Mouse (Mus musculus) hindbrain, embryonic 13.5 days (tissue): ENCODE results near the gene Tmem100. TPM values are rescaled to one million over a fixed set of nuclear protein-coding genes. Genes with fewer than 3 reads are reported as not detected.
A peak's percentile ranks its signal among the peaks of the same experiment; 100 is the strongest.

Experiments
- ATAC-seq: fragments of 200-750 bp; cut with Nextera tagmentation; 2 replicates; pipeline ENCODE4 v1.8.0; 2017; ENCODE audit warnings: moderate TSS enrichment; ENCODE audit not compliant: low FRiP score
- H3K27ac ChIP-seq: fragments of 300-500 bp; sonication (generic); 2 replicates; pipeline ENCODE4 v1.5.1; 2015; ENCODE audit warnings: inconsistent platforms, mild to moderate bottlenecking, moderate library complexity
- H3K27me3 ChIP-seq: fragments of 300-500 bp; sonication (generic); 2 replicates; pipeline ENCODE4 v1.6.1; 2015; ENCODE audit warnings: mild to moderate bottlenecking, inconsistent platforms
- H3K36me3 ChIP-seq: fragments of 300-500 bp; sonication (generic); 2 replicates; pipeline ENCODE4 v1.6.1; 2015; ENCODE audit warnings: mild to moderate bottlenecking, inconsistent platforms
- H3K4me1 ChIP-seq: fragments of 300-500 bp; sonication (generic); replicated peaks from 2 replicates; pipeline ENCODE4 v1.6.1; 2015; ENCODE audit warnings: inconsistent platforms
- H3K4me2 ChIP-seq: fragments of 300-500 bp; sonication (generic); 2 replicates; pipeline ENCODE4 v1.6.1; 2015; ENCODE audit warnings: inconsistent platforms, mild to moderate bottlenecking, moderate library complexity
- H3K4me3 ChIP-seq: fragments of 300-500 bp; sonication (generic); 2 replicates; pipeline ENCODE4 v1.5.1; 2015; ENCODE audit warnings: mild to moderate bottlenecking, inconsistent platforms
- H3K9ac ChIP-seq: fragments of 300-500 bp; sonication (generic); 2 replicates; pipeline ENCODE4 v1.6.1; 2015; ENCODE audit warnings: mild to moderate bottlenecking, inconsistent platforms
- H3K9me3 ChIP-seq: fragments of 300-500 bp; sonication (generic); 2 replicates; pipeline ENCODE4 v1.6.1; 2016; ENCODE audit warnings: inconsistent platforms
- WGBS: fragments of 180-500 bp; shearing (Covaris S2); methylation state at CpG from one replicate; pipeline ENCODE4 v1.1.7; 2015; 5-methylcytosine and 5-hydroxymethylcytosine counted together
- polyA plus RNA-seq: library from polyadenylated mRNA; unstranded; fragments of >200 nt; fragmentation: Nextera tagmentation; extraction: Ambion mirVana; gene quantifications from 2 replicates; pipeline ENCODE4 v1.2.1, GENCODE M21; 2015

The Tmem100 gene
- polyA plus RNA-seq, 1 experiment from 2014 or later: 13.8 TPM

DNA sequence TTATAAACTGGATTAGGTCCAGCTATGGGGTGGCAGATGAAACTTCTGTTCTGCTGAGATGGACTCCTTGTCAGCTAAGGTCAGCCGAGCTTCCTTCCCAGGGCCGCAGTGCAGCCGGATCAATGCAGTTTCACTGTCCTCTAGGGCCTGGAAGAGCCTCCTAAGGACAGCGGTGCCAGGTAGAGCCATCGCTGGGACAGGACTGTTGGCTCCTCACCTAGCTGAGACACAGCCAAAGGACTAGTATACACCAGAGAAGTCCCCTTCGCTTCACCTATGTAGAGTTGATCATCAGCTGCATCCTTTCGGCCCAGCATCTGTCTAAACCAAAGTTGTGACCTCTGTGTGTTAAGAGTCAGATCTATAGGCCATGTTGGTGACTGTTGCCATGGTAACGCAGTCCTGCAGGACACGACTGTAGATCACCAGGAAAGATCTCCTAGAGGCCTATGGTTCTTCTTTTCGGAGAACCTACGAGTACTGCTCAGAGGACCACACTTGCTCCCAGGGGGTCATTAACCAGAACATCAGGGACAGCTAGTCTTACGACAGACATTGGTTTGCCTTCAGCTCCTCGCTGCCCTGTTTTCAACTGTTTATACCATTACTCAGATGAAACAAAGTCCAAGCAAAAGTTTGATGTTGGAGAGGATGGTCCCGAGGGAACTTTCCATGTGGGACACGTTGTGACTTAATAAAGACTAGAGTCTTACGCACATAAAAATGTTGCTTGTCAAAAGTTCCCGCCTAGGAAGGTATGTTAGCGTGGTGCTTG, 31.0 kb upstream of the Tmem100 start:
- H3K27me3 ChIP-seq: peaks cover 13% of the 10 kb centered on the region; the same call in 1 of the 2 replicates
- no peak for ATAC-seq
- no peaks in the 10 kb centered on the region for H3K9me3 ChIP-seq
- 91% methylated on average over 18 of the region's 18 CpGs for WGBS
- peaks cover 16% of the 10 kb centered on the region for H3K4me1 ChIP-seq
- no peak overlapping the region for H3K9ac ChIP-seq
- H3K4me2 ChIP-seq: no peak overlapping the region
- H3K36me3 ChIP-seq: no peaks in the 10 kb centered on the region
- H3K4me3 ChIP-seq: no peak overlapping the region
- no peak overlapping the region for H3K27ac ChIP-seq

DNA sequence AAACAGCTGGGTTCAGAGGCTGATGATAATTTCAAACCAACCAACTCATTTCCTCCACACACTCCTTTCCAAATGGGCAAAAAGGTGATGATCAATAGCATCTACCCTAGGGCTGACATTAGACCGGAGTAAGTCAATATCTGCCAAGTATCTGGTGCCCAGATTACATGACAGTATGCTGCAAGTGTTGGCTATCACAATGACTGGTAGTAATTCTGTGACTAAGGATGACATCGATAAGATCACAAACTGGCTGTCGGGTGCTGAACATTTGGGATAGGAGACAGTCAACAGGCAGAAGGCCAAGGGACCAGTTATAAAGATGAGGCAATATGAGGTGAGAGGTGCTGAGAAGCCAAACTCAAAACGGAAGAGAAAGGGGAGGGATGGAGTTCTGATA, 29.5 kb upstream of the Tmem100 start:
- peaks cover 13% of the 10 kb centered on the region; the same call in 1 of the 2 replicates for H3K27me3 ChIP-seq
- no peak for ATAC-seq
- H3K36me3 ChIP-seq: no peaks in the 10 kb centered on the region
- no peak overlapping the region for H3K9ac ChIP-seq
- H3K4me3 ChIP-seq: no peak overlapping the region
- peaks cover 11% of the 10 kb centered on the region for H3K4me1 ChIP-seq
- no peaks in the 10 kb centered on the region for H3K9me3 ChIP-seq
- WGBS: 91% methylated on average over 4 of the region's 4 CpGs
- no peak overlapping the region for H3K27ac ChIP-seq
- H3K4me2 ChIP-seq: no peak overlapping the region

DNA sequence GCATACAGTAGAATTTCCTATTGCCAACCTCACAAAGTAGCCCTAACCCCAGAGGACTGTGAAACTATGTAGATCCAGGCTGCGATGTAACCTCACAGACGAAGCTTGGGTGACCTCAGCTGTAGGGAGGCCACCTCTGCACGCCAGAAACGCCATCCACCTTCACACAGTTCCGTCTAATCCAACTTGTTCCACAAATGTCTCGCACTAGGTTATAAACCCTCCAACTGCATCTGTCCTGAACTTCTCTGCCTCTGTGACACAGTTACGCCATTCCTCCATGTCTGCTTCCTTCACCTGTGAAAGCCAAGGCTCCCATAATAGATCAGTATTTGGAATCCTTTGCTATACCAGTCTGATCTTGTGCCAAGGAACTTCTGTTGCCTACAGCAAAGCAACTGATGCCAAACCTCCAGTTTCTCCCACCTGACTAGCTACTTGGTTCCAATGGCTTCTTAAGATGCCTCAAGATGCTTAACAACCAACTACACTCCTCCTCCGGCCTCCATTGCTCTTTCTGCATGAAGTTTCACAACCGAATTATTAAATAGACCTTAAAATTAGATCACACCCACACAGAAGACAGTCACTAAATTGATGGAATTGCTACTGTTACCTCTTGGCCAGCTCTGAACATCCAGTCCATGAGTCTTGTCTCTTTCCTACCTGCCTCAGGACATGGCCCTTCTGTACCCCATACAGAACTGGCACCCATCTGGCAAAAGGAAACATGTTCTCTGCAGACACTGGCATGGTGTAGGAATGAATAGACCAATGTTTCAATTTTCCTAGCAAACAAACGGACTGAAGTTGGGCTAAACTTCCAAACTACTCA, 28.5 kb upstream of the Tmem100 start:
- Histone ChIP-seq H3K4me1 (peaks cover 11% of the 10 kb centered on the region), H3K27me3 (peaks cover 13% of the 10 kb centered on the region; the same call in 1 of the 2 replicates), H3K4me2 (peak overlapping the region; percentile 73; the same call in 1 of the 2 replicates), H3K4me3 (no peak overlapping the region), H3K9me3 (no peaks in the 10 kb centered on the region), H3K9ac (no peak overlapping the region), H3K27ac (no peak overlapping the region), H3K36me3 (no peaks in the 10 kb centered on the region)
- no peak for ATAC-seq
- WGBS: 90% methylated on average over 10 of the region's 10 CpGs

DNA sequence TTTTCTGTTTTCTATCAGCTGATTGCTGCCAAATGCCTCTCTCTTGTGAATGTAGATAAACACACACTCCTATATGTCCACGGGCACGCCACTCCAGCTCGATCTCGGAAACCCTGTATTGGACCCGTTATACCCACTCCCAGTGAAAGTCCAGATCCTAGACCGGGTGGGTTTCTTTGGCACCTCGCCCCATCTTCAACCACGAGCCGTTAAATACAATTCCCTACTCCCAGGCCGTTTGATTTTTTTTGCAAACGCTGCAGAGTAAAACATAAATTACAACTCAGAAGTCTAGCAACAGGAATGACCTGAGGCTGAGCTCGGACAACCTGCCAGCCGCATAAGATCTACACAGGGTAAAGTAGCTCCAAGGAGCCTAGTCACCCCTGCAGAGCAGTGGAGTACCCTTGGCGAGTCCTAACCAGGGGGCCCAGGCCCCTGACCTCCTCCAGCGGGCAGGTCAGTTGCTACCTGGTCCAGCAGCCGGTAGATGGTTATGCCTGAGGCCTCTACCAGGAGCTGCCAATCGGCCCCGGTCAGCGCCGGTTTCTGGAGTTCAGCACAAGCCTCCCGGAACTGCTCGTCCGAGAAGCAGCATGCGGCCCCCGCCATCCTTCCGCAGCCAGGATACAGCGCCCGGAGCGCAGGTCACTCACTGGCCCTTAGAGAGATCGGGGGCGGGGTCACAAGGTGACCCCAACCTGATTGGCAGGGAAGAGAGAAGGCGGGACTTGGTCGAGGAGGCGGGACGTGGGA, 27.7 kb upstream of the Tmem100 start, which contains the start of gene Pctp:
TSS of gene Pctp (minus strand) at position 664 of the 756 bp plus-strand sequence.
- H3K4me1 ChIP-seq: peaks cover 11% of the 10 kb centered on the region
- H3K27ac ChIP-seq: no peak within 1 kb of the TSS
- no peaks in the 10 kb centered on the region for H3K36me3 ChIP-seq
- H3K4me3 ChIP-seq: peak within 1 kb of the TSS; percentile 48
- H3K27me3 ChIP-seq: peaks cover 13% of the 10 kb centered on the region; the same call in 1 of the 2 replicates
- H3K4me2 ChIP-seq: peak within 1 kb of the TSS; percentile 73
- H3K9me3 ChIP-seq: no peaks in the 10 kb centered on the region
- WGBS: 16% methylated on average over 35 of the region's 35 CpGs
- peak within 1 kb of the TSS; percentile 68 for H3K9ac ChIP-seq
- peak; percentile 83 for ATAC-seq

DNA sequence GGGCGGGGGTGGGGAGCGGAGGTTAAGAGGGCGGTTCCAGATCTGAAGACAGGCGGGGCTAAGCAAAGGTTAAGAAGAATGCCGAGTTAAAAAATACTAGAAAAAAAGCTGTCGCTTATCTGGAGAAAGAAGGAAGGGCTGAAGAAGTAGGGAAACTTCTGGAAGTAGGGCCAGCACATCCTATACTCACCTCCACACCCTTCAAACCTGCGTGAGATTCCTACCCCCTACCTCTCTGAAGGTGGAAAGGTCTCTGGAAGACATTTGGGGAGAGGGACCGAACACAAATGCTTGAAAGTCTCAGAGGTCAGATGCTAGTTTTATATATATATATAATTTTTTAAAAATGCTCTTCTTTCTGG, 27.2 kb upstream of the Tmem100 start:
- Histone ChIP-seq H3K9ac (peak overlapping the region; percentile 68), H3K36me3 (no peaks in the 10 kb centered on the region), H3K27me3 (peaks cover 13% of the 10 kb centered on the region; the same call in 1 of the 2 replicates), H3K4me2 (peak overlapping the region; percentile 73), H3K4me1 (peaks cover 11% of the 10 kb centered on the region), H3K4me3 (peak overlapping the region; percentile 48), H3K9me3 (no peaks in the 10 kb centered on the region), H3K27ac (no peak overlapping the region)
- 0 out of 2 replicates have a peak, but pooled peaks have one; percentile 17 for ATAC-seq
- WGBS: 13% methylated on average over 8 of the region's 8 CpGs

DNA sequence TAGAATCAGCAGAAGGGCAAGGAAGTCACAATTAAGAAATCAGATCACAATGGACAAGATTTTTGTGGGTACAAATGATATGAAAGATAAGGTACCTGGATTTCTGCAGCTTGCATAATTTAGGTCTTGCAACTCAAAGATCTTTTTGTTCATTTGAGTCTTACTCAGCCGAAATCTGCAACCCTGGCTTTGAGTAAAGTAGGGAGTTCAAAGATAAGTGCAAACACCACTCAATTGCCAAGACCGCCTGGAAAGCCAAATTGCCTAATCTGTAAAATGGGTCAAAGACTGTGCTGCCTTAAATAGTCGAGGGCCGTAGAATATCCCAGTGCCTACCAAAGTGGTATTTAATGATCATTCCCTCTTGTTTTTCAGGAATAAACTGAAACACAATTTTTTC, 26.8 kb upstream of the Tmem100 start:
- Histone ChIP-seq H3K4me3 (no peak overlapping the region), H3K36me3 (no peaks in the 10 kb centered on the region), H3K27ac (no peak overlapping the region), H3K27me3 (peaks cover 13% of the 10 kb centered on the region; the same call in 1 of the 2 replicates), H3K9ac (no peak overlapping the region), H3K4me2 (no peak overlapping the region), H3K9me3 (no peaks in the 10 kb centered on the region), H3K4me1 (peaks cover 11% of the 10 kb centered on the region)
- 94% methylated on average over 4 of the region's 4 CpGs for WGBS
- ATAC-seq: no peak

DNA sequence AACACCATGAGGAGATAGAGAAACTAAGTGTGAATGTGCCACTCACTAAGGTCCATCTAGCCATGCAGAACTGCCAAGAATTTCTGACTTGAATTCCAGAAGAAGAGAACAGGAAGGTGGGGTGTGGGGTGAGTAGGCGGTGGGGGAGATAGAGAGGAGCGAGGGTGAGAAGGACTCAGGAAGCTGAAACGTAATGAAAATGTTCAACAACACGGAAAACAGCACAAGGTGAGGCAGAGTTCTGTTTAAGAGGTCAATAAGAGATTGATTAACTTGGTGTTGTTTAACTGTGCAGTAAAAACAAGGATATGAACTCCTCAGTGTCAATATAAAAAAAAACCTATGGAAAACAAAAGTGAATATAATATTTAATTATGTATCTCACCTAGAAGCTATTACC, 24.0 kb upstream of the Tmem100 start:
- H3K9me3 ChIP-seq: no peaks in the 10 kb centered on the region
- ATAC-seq: no peak
- H3K4me2 ChIP-seq: no peak overlapping the region
- no peaks in the 10 kb centered on the region for H3K36me3 ChIP-seq
- no peak overlapping the region for H3K27ac ChIP-seq
- peaks cover 11% of the 10 kb centered on the region for H3K4me1 ChIP-seq
- peaks cover 13% of the 10 kb centered on the region for H3K27me3 ChIP-seq
- no peak overlapping the region for H3K9ac ChIP-seq
- no peak overlapping the region for H3K4me3 ChIP-seq
- WGBS: 70% methylated on average over 4 of the region's 4 CpGs

DNA sequence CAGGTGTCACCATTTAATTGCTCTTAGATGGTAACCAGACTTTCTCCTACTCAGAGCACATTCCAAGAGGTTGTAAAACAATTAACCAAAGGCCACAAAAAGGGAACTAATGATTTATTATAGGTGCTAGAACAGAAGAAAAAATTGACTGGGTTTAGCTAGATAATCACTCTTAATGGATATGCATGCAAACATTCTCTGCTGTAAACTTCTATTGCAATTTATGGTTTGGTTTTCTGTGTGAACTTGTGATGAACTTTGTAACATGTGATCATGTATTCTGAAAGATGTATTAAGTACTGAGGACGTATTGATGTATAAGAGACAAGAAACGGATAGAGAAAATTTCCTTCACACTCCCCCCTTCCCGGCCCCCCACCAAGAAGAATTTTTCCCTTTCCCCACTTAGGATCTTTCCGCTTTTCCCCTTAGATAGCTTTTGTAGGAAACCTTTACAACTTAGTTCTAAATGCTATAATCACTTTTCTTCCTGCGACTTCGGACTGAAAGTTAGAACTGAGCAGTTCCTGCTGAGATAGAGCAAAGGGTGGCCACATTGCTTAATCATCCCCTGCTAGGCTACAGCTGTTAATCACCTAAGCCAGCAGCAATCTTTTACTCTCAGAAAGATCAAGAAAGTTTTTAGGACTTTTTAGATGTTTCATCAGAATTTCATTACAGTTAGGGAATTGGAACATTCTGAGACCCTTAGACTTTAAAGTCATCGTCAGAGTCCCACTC, 22.2 kb upstream of the Tmem100 start:
- no peak overlapping the region for H3K27ac ChIP-seq
- no peaks in the 10 kb centered on the region for H3K9me3 ChIP-seq
- no peak for ATAC-seq
- no peak overlapping the region for H3K4me2 ChIP-seq
- no peak overlapping the region for H3K4me3 ChIP-seq
- H3K27me3 ChIP-seq: peaks cover 4% of the 10 kb centered on the region; the same call in 1 of the 2 replicates
- no peak overlapping the region for H3K9ac ChIP-seq
- peaks cover 1% of the 10 kb centered on the region; the same call in 1 of the 2 replicates for H3K4me1 ChIP-seq
- WGBS: 49% methylated on average over 7 of the region's 7 CpGs
- no peaks in the 10 kb centered on the region for H3K36me3 ChIP-seq

DNA sequence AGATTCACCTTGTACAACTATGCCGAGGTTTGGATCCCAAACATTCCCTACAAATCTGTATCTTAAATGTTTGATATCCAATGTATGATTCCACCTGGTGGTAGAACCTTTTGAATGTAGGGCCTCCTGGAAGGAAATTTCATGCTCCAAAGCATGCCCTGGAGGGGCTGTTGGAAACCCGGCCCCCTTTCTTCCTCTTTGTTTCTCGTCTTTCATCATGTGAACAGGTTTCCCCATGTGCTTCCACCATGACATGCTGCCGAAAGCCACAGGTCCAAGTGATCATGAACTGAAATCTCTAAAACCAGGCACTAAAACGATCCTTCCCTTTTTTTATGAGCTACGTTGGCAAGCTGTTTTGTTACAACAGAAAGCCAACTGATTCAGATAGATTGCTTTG, 16.5 kb upstream of the Tmem100 start:
- Histone ChIP-seq H3K9ac (no peak overlapping the region), H3K4me3 (no peak overlapping the region), H3K27me3 (peaks cover 8% of the 10 kb centered on the region; the same call in 1 of the 2 replicates), H3K27ac (no peak overlapping the region), H3K4me1 (no peaks in the 10 kb centered on the region), H3K4me2 (no peak overlapping the region), H3K36me3 (no peaks in the 10 kb centered on the region), H3K9me3 (no peaks in the 10 kb centered on the region)
- ATAC-seq: no peak
- 88% methylated on average over 6 of the region's 6 CpGs for WGBS

DNA sequence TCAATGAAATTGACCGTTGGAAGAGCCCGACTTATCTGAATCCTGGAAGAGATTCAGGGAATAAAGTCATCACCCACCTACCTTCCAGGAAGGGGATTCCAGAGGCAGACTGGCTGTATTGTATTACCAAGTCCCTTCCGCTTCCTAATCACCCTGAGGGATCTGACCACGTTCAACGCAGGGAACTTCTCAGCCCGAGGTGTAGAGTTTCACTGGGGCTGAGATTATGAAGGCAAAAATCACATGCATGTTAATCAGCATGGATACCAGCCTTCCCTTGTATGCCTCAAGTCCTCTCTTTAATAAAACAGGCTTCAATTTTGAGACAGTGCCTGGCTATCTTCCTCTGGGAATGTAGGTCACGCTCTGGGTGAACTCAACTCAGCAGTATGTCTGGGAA, 14.9 kb upstream of the Tmem100 start:
- no peaks in the 10 kb centered on the region for H3K36me3 ChIP-seq
- H3K4me1 ChIP-seq: no peaks in the 10 kb centered on the region
- no peak overlapping the region for H3K4me3 ChIP-seq
- 0 out of 2 replicates have a peak, but pooled peaks cover 4% of the 10 kb centered on the region for H3K27me3 ChIP-seq
- no peak for ATAC-seq
- no peak overlapping the region for H3K9ac ChIP-seq
- no peaks in the 10 kb centered on the region for H3K9me3 ChIP-seq
- no peak overlapping the region for H3K27ac ChIP-seq
- WGBS: 72% methylated on average over 7 of the region's 7 CpGs
- no peak overlapping the region for H3K4me2 ChIP-seq

DNA sequence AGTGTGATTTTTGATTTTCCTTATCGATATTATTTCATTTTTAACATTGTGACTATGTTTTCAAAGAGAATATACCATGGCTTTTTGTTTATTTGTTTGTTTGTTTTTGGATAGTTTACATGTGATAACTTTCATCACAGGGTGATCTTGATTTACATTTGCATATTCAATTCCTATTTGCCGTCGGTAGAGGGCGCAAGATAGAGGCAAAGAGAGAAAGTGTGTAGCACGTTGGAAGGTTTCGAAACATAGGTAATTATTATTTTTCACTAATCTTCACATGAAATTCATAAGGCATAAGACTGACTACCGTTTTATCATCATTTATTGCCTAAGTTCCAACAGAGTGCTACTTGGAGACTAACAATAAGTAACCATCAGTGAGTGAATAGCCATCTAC, 11.0 kb upstream of the Tmem100 start:
- Histone ChIP-seq H3K9me3 (no peaks in the 10 kb centered on the region), H3K4me1 (no peaks in the 10 kb centered on the region), H3K36me3 (no peaks in the 10 kb centered on the region), H3K4me2 (no peak overlapping the region), H3K27ac (no peak overlapping the region), H3K9ac (no peak overlapping the region), H3K4me3 (no peak overlapping the region), H3K27me3 (0 out of 2 replicates have a peak, but pooled peaks cover 4% of the 10 kb centered on the region)
- WGBS: 19% methylated on average over 7 of the region's 7 CpGs
- ATAC-seq: no peak
